31 mouse cellular contexts compared by ENCODE assay signal in the genomic region with DNA sequence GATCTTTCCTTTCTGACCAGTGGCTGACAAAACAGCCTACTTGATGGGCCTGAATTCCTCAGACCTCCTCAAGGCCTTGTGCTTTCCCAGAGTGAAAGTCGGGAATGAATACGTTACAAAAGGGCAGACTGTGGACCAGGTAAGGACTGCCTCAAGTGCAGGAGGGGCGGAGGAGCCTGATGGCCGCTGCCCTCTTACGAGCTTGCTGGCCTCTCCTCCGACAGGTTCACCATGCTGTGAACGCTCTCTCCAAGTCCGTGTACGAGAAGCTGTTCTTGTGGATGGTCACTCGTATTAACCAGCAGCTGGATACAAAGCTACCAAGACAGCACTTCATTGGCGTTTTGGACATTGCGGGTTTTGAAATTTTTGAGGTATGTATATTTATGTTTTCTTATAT. TPM values are rescaled to one million over a fixed set of nuclear protein-coding genes. Genes with fewer than 3 reads are reported as not detected.
"Had no signal": no experiment of that assay in that cellular context is flagged by ENCODE, and none has a peak within 500 bp of the region (broad histone marks: within the 10 kb centered on the region; RNA-seq: fewer than 3 reads in every experiment).

No protein-coding gene starts in this region.

- H3K9me3 ChIP-seq: embryonic facial prominence, embryonic 10.5 days; embryonic facial prominence, embryonic 12.5 days; embryonic facial prominence, embryonic 13.5 days; embryonic facial prominence, embryonic 15.5 days; forebrain, embryonic 13.5 days; forebrain, embryonic 15.5 days had no signal

- H3K9ac ChIP-seq: embryonic facial prominence, embryonic 12.5 days; embryonic facial prominence, embryonic 15.5 days; forebrain, embryonic 13.5 days; forebrain, embryonic 15.5 days; forebrain, postnatal 0 days had no signal

- H3K4me1 ChIP-seq: embryonic facial prominence, embryonic 12.5 days; embryonic facial prominence, embryonic 15.5 days; forebrain, embryonic 13.5 days; forebrain, embryonic 15.5 days had no signal

- H3K36me3 ChIP-seq: embryonic facial prominence, embryonic 10.5 days; embryonic facial prominence, embryonic 12.5 days; embryonic facial prominence, embryonic 13.5 days; embryonic facial prominence, embryonic 15.5 days; forebrain, embryonic 10.5 days; forebrain, embryonic 15.5 days had no signal

- ATAC-seq: forebrain, embryonic 13.5 days; forebrain, embryonic 14.5 days; forebrain, embryonic 15.5 days; forebrain, embryonic 16.5 days; forebrain, postnatal 0 days had no signal

- H3K27ac ChIP-seq: embryonic facial prominence, embryonic 10.5 days; embryonic facial prominence, embryonic 12.5 days; embryonic facial prominence, embryonic 13.5 days; embryonic facial prominence, embryonic 15.5 days; forebrain, embryonic 10.5 days; forebrain, embryonic 13.5 days; forebrain, embryonic 15.5 days; gastrocnemius, adult 2 months; heart, adult 2 months had no signal

- H3K4me2 ChIP-seq: embryonic facial prominence, embryonic 12.5 days; embryonic facial prominence, embryonic 15.5 days; forebrain, embryonic 13.5 days; forebrain, embryonic 15.5 days had no signal

- H3K4me3 ChIP-seq: embryonic facial prominence, embryonic 10.5 days; embryonic facial prominence, embryonic 12.5 days; embryonic facial prominence, embryonic 13.5 days; embryonic facial prominence, embryonic 15.5 days; erythroblast, embryonic 14.5 days; forebrain, embryonic 10.5 days; forebrain, embryonic 13.5 days; forebrain, embryonic 15.5 days; gastrocnemius, adult 2 months; heart, adult 2 months had no signal

- DNase-seq: cerebellum, adult 2 months; cerebellum, adult 8-10 months; cerebellum, adult 9-10 months; cerebellum, adult 9-11 months; cerebellum, postnatal 10 days; cerebellum, postnatal 14 days; cerebellum, postnatal 25 days; cerebellum, postnatal 36 days; embryo, embryonic 11 days; forebrain, postnatal 0 days; gastrocnemius, adult 2 months; gastrocnemius, postnatal 10 days; gastrocnemius, postnatal 14 days; gastrocnemius, postnatal 25 days; gastrocnemius, postnatal 36 days; heart, adult 11 months; heart, adult 18-20 months; heart, adult 2 months had no signal

RNA-seq across cellular contexts. Expression of a gene that starts 9.1 kb away (rescaled TPM):
- total RNA-seq: common myeloid progenitor, adult 5-6 weeks; granulocyte monocyte progenitor cell, adult 5-6 weeks; heart, adult 2 months had no signal
- polyA plus RNA-seq: erythroblast, embryonic 14.5 days; gonadal fat pad, adult 2 months; heart, adult 2 months had no signal
